Mouse (Mus musculus) left cerebral cortex, adult 2 months (tissue): ENCODE results near the gene Birc6. TPM values are rescaled to one million over a fixed set of nuclear protein-coding genes. Genes with fewer than 3 reads are reported as not detected.
"Not testable (repeated sequence)": the region's sequence is repeated elsewhere in the genome, so short reads cannot be mapped to it uniquely, and the experiment has no call there.

Experiments used
- DNase-seq, 2 experiments: peaks; one replicate each; pipeline ENCODE4 v3.0.0; 2021 to 2022; ENCODE audit warnings: low spot score in 2 of 2, mixed read lengths in 1 of 2; ENCODE audit errors: extremely low spot score in 1 of 2
- H3K27ac ChIP-seq: fragments of 200-600 bp; 2 replicates; pipeline ENCODE4 v1.8.1; 2022
- H3K4me3 ChIP-seq: fragments of 200-600 bp; 2 replicates; pipeline ENCODE4 v1.8.1; 2022
- CTCF ChIP-seq: fragments of 200-600 bp; IDR thresholded peaks from 2 replicates; pipeline ENCODE4 v1.8.1; 2022; ENCODE audit warnings: antibody characterized with exemption, mild to moderate bottlenecking, moderate library complexity
- intact Hi-C: fragments of 180-260 bp; cut with DNase I; formaldehyde crosslinking; loops from one replicate; pipeline ENCODE4 v1.15.1; 2025
- total RNA-seq, 2 experiments: library from RNA; stranded (reverse); gene quantifications; 2 replicates each; pipeline ENCODE4 v1.2.3; 2021

Birc6 gene
- total RNA-seq, 2 experiments from 2014 or later: 132 to 144 TPM

GRCm38 (mm10) chr17:74672446-74672845, 144.4 kb downstream of the Birc6 start:
- DNase-seq: no peak
- no peak for TF ChIP-seq CTCF
- intact Hi-C loops: loop anchor here (10.0 kb wide), 1 partner anchor 862 kb away; no protein-coding TSS in a partner anchor
- Histone ChIP-seq H3K27ac (no peak overlapping the region), H3K4me3 (no peak overlapping the region)

GRCm38 (mm10) chr17:74673251-74673650, 145.2 kb downstream of the Birc6 start:
- no peak overlapping the region for H3K4me3 ChIP-seq
- DNase-seq: no peak
- intact Hi-C loops: loop anchor here (1.0 to 10.0 kb wide), 2 partner anchors 414 to 862 kb away; no protein-coding TSS in a partner anchor
- peak; percentile 81 for TF ChIP-seq CTCF
- H3K27ac ChIP-seq: no peak overlapping the region

- no peak for TF ChIP-seq CTCF
- no peak for DNase-seq
- Histone ChIP-seq H3K4me3 (no peak overlapping the region), H3K27ac (no peak overlapping the region)
- intact Hi-C loops: loop anchor here (10.0 kb wide), 1 partner anchor 857 kb away; no protein-coding TSS in a partner anchor
These were observed 150.0 kb downstream of the Birc6 start for GRCm38 (mm10) chr17:74678061-74678460.

GRCm38 (mm10) chr17:74684927-74685326, 156.8 kb downstream of the Birc6 start:
- no peak for DNase-seq
- intact Hi-C loops: no loop called here
- H3K4me3 ChIP-seq: no peak overlapping the region
- no peak for TF ChIP-seq CTCF
- no peak overlapping the region for H3K27ac ChIP-seq

- TF ChIP-seq CTCF: no peak
- intact Hi-C loops: no loop called here
- no peak for DNase-seq
- no peak overlapping the region for H3K27ac ChIP-seq
- H3K4me3 ChIP-seq: no peak overlapping the region
These were observed 160.5 kb downstream of the Birc6 start for GRCm38 (mm10) chr17:74688555-74688954.

GRCm38 (mm10) chr17:74689406-74689805, 161.3 kb downstream of the Birc6 start:
- H3K27ac ChIP-seq: no peak overlapping the region
- intact Hi-C loops: no loop called here
- H3K4me3 ChIP-seq: no peak overlapping the region

GRCm38 (mm10) chr17:74701661-74702060, 173.6 kb downstream of the Birc6 start:
- intact Hi-C loops, H3K4me3 ChIP-seq, H3K27ac ChIP-seq, DNase-seq: not testable (repeated sequence)

More at GRCm38 (mm10) chr17:74689406-74689805, 161.3 kb downstream of the Birc6 start:
- no peak for DNase-seq
- TF ChIP-seq CTCF: no peak

GRCm38 (mm10) chr17:74705480-74705879, 177.4 kb downstream of the Birc6 start:
- no peak for TF ChIP-seq CTCF
- Histone ChIP-seq H3K27ac (no peak overlapping the region), H3K4me3 (no peak overlapping the region)
- intact Hi-C loops: no loop called here
- DNase-seq: no peak

GRCm38 (mm10) chr17:74706593-74706992, 178.5 kb downstream of the Birc6 start:
- no peak for DNase-seq
- no peak overlapping the region for H3K4me3 ChIP-seq
- H3K27ac ChIP-seq: no peak overlapping the region
- intact Hi-C loops: no loop called here
- no peak for TF ChIP-seq CTCF

- Histone ChIP-seq H3K27ac (no peak overlapping the region), H3K4me3 (no peak overlapping the region)
- DNase-seq: no peak
- intact Hi-C loops: no loop called here
- no peak for TF ChIP-seq CTCF
These were observed 179.6 kb downstream of the Birc6 start for GRCm38 (mm10) chr17:74707637-74708152.

GRCm38 (mm10) chr17:74710731-74711130, 182.6 kb downstream of the Birc6 start:
- no peak for DNase-seq
- intact Hi-C loops: no loop called here
- Histone ChIP-seq H3K27ac (no peak overlapping the region), H3K4me3 (no peak overlapping the region)
- no peak; the same call in 1 of the 2 replicates for TF ChIP-seq CTCF

GRCm38 (mm10) chr17:74711627-74712026, 183.5 kb downstream of the Birc6 start:
- no peak for TF ChIP-seq CTCF
- intact Hi-C loops: no loop called here
- no peak overlapping the region for H3K4me3 ChIP-seq
- no peak overlapping the region for H3K27ac ChIP-seq
- DNase-seq: no peak

- intact Hi-C loops: loop anchor here (5.0 kb wide), 1 partner anchor 318 kb away; the partner anchor contains the start of gene Slc30a6
- TF ChIP-seq CTCF: no peak
- H3K4me3 ChIP-seq: no peak overlapping the region
- DNase-seq: no peak
- H3K27ac ChIP-seq: no peak overlapping the region
These were observed 187.0 kb downstream of the Birc6 start for GRCm38 (mm10) chr17:74715128-74715527.
